Mouse (Mus musculus) regulatory T cell (primary cell): ENCODE measurements around the gene Sdccag8.

ENCODE experiments used
- in situ Hi-C: fragments of 300-600 bp; cut with MboI, MseI; formaldehyde crosslinking; loops from one replicate; pipeline ENCODE4 v1.15.1; 2025; ENCODE audit warnings: high pct_unique_total_duplicates

The Sdccag8 gene

DNA sequence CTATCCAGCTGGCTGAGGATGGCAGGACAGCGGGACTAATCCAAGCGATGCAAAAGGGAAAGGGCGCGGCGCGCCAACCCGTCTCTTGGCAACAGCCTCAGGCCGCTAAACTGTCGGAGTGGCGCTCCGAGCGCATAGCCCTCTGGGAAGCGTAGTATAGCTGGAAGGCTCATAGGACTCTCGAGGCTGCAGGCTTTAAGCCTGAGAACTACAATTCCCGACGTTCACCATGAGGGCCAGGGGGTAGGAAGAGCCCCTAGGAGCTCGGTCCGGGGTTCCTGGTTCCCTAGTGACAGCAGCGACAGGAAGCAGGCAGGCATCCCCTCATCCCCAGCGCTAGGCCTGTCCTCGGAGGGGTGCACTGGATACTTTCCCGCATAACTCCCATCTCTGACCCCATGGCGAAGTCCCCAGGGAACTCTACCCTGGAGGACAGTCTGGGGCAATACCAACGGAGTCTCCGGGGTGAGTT, at the start of gene Sdccag8:
Gene Sdccag8 (plus strand): TSS at position 70 of the 472 bp plus-strand sequence.
- in situ Hi-C loops, result no loop called here

DNA sequence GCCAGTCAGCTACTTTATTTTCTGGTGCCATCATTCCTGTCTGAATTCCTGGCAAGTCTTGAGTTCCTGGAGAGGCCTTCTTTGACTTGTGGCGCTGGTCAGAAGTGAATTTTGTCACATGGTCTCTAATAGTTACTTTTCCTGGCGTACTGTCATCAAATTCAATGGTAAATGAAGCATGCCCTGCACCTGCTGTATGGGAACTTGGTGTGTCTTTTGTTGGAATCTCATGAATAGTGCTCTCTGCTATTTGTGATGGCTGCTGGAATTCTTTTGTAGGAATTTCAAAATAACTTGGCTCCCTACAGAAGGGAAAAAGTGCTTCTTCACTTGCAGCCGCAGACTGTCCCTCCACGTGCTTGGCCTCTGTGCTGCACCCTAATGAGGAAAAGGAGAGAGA, 39.9 kb upstream of the Sdccag8 start:
- in situ Hi-C loops, result no loop called here

DNA sequence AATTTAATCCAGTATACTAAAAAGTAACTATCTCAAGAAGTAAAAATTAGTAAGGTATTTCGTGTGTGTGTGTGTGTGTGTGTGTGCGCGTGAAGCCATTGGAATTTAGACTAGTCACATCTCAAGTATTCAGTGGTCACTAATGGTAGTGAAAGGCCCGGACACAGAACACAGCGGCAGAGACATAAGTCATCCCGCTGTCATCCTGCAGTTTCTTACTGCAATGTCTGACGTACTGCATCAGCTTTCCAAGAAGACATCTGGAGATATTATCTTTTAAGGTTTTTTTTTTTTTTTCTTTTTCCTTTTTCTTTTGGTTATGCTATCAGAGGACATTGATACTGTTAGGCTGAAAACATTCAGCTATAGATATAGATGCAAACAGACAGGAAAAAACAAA, 25.1 kb upstream of the Sdccag8 start:
- in situ Hi-C loops, result no loop called here

DNA sequence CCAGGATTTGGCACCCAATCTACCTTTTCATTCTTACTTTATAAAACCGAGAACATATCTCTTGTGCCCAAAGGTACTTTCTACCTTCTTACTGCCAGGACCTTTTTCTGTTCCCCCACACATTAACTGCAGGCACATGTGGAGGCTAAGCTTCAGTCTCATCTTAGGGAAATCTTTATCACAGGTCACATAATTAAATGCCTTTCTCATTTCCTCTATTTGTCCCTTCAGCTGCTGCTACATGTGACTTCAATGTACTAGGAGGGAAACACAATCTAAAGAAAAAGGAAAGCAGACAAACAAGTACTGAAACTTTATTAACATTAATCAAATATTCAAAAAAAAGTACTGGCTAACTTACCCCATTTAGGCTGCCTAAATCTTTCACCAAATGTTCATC, 22.3 kb upstream of the Sdccag8 start:
- in situ Hi-C loops, result no loop called here

DNA sequence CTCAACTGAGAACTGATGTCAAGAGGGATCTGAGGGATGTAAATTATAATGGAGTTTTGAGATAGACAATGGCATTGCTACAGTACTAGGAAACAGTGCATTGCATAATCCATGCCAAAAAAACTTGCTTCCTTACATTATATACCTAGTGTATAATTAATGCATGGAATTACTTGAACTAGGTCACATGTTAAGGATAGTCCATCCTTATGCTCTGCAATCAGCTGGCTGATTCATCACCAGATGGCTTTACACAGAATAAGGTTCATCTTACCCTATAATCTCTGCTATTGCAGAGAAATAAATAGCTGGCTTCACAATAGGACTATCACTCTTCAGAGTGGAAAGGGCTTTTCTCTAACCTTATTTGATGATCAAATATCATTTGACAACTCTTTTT, 15.8 kb upstream of the Sdccag8 start:
- in situ Hi-C loops, result no loop called here

DNA sequence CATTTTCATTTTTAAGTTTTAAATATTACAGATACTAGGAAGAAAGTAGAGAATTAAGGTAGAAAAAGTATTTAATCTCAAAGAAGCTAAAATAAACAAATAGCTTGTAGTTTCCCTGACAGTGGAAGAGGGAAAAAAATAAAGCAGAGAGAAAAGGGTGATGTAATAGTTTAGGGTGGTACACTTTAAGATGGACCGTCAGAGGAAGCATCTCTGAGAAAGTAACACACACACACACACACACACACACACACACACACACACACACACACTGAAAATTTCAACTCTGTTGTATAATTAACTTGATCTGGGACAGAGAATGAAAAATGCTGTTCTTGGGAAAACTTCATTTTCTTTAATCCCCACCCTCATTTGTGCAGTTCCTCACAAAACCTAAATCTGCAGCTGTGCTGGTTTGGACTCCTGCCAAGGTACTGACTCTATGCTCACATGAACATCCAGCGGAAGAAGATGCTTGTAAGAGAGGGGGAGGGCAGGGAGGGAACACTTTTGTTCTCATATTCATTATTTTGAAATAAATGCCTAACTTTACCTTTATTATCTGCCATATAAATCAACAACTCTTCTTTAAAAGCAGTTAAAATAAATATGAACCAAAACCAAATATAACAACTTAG, 13.6 kb upstream of the Sdccag8 start:
- in situ Hi-C loops, result no loop called here

DNA sequence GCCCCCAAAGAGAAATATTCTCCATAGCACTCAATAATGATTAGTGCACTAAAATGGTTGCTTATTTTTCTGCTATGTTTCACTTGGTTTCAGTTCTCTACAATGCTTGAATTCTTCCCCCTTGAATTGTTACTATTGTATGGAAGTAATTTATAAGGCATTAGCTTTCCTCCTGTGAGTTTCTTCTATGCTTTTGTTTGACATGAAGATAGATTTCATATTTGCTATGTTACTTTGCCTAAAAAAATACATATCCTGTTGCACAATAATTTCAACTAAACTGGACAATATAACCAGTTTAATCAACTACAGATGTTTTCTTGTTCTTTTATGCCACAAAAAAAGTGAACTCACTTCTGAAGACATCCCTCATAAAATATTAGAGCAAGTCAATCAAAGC, 4.3 kb upstream of the Sdccag8 start:
- in situ Hi-C loops, result no loop called here

DNA sequence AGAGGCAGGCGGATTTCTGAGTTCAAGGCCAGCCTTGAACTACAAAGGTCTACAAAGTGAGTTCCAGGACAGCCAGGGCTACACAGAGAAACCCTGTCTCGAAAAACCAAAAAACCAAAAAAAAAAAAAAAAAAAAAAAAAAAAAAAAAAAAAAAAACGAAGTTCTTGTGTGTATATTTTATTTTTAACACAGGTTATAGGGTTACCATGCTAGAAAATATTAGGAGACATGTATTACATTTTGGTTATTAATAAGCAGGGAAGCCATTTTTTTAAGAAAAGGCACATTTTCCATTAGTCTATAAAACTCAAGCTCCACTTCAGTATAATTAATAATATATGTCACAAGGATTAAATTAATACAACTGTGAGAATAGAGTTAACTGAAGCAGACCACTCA, 2.6 kb upstream of the Sdccag8 start:
- in situ Hi-C loops, result no loop called here

DNA sequence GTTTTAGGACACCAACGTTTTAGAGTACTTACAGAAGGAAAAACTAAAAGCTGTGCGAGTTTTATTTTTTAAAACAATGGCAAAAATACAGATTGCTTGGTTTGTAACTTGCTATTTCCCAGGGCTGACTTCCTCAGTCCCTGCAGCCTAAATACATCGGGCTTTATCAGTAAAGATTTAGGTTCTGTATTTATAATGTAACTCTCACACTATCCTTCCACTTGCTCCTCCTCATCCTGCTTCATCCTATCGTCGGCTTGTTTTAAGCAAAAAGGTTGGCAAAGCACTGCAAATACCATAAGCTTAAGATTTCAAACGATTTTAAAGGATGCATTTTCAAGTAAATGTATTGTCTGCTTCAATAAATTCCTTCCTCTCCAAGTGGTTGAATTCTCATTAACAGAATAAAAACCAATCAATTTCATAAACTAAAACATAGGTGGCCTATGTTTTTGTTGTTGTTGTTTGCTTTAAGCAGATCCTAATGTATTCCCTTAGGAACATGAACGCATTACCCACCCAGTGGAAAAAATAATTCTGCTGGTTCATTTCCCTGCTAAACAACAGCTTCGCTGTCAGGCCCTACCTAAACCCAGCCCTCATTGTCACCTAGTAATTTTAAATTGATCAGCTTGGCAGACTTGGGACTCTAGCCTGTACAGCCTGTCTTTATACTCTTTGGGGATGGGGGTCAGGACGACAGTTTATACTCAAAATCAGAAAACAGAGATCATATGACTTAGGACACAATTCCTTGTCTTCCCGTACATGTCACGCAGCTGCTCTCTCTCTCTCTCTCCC, 1.8 kb upstream of the Sdccag8 start:
- in situ Hi-C loops, result no loop called here

DNA sequence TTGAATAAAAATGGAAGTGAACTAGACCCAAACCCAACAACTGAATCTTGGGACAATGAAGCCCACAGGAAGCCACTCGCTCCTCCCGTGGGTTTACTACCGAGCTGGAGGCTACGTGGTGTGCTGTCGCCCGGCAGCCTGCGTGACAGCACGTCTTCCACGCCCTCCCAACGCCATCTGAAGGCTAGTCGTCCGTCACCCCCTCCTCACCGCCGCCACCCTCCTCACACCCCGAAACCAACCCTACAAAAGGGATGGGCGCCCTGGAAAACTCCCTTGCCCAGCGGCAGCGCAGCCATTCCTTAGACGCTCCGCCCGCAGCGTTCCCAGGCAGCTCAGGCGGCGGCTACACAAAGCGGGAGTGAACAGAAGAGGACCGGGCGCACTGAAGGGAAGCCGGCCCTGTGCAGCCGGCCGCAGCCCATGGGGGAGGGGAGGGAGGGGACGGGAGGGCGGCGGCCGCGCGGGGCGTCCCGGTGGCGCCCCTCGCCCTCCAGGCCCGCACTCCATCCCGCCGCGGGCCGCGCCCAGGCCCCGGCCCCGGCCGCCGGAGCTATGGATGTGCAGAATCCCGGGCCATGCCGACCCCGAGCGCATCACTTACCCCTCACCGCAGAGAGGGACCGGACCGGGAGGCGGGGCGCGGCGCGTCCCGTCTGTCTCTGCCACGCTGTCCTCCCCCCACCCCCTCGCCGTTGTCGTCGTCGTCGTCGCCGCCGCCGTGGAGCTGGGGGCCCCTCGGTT, 996 bp upstream of the Sdccag8 start:
- in situ Hi-C loops, result no loop called here

DNA sequence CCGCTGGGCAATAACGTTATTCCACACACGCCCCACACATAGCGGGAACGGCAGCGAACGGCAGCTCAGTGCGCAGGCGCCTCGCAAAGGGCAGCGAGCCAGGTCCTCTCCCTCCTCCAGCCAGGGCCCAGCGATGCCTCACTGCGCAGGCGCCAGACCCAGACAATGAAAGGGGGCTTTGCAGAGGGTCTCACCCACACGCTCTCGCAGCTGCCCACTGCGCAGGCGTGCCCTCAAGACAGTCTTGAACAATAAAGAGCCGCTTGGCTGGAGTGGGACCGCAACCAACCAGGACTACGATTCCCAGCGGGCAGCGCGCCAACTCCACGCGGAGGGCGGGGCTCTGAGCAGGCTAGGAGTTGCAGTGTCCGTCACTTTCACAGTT, 432 bp upstream of the Sdccag8 start, which contains the start of gene Cep170:
Gene Cep170 (minus strand): TSS at position 32 of the 385 bp plus-strand sequence.
- in situ Hi-C loops, result no loop called here

DNA sequence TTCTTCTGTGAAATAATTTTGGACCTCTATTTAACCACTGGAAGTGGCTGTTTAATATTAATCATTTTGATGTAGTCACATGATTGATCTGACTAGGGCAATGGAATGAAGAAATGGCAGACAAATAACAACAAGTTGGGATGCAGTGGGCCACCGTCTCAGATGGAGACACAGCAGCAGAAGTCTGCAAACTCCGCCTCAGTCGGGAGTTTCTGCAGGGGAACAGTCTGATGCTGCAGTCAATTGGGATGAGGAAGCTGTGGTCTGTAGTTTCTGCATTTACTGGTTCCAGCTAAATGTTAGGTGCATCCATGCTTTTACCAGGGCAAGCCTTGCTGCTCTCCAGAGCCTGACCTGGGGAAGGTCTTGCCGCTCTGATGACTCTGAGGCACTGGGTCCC, 2.3 kb downstream of the Sdccag8 start:
- in situ Hi-C loops, result no loop called here

DNA sequence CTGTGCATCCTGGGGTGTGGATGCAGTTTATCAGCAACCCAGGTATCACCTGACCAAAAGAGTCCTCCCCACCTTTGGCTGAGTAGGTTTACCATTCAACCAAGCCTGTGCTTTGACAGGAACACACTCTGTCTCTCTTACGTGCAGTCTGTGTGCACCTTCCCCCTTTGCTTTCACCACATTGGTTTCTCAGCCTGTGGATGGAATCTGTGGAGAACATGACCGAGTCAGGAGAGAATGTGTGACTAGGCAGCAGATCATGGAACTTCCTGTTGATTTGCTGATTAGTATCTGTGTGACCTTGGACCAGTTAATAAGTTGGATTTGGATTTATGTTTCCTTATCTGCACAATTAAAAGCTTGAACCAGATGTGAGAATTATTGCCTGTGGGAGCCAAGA, 3.7 kb downstream of the Sdccag8 start:
- in situ Hi-C loops, result no loop called here

DNA sequence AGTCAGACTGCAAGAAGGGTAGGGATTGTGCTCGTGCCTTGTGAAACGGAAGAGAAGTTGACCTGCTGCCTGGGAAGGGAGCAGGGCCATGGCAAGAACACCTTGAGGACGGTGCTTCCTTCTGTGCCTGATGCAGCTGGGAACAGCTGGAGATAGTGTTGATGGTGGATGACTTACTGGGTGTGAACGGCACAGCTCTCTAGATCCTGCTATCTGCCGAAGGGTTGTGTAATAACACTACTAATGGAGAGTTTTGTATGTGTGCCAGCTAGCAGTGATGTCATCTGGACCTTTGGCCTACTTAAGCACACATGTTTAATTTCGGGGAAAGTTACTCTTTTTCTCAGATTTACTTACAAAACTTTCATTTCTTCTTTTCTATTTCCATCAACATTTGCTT, 4.3 kb downstream of the Sdccag8 start:
- in situ Hi-C loops, result no loop called here

DNA sequence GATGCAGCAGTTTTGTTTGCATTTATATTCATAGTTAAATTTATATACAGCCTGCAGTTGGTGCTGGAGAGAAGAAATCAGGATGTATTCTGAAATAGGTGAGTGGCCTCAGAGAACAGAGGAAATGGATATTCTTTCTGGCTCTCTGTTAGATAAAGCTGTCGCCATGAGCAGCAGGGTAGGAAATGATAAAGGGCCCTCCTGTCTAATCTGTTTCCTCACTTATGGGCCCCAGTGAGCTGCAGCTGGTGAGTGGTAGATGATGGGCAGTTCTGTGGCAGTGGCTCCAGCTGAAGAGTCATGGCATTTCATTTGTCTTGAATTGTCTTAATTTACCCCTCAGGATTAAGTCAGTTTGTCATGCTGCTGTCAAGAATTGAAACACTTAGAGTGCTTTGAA, 7.5 kb downstream of the Sdccag8 start:
- in situ Hi-C loops, result no loop called here

DNA sequence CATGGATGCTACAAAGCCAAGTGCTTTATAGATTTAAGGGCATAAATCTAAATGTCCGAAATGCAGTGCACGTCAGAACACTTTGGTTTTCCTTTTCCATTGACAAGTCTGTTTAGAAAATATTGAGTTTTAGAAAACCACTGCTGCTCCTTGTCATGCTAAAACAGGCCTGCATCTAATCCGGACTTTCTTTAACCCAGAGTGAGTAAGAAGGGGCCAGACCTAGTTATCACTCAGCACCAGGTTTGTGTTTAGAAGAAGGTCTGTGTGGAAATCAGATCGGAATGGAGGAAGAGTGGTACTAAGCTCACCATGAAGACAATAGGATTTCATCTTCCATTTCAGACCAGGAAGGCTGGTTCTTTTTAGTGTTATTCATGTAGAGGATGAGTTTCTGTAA, 8.5 kb downstream of the Sdccag8 start:
- in situ Hi-C loops, result no loop called here

DNA sequence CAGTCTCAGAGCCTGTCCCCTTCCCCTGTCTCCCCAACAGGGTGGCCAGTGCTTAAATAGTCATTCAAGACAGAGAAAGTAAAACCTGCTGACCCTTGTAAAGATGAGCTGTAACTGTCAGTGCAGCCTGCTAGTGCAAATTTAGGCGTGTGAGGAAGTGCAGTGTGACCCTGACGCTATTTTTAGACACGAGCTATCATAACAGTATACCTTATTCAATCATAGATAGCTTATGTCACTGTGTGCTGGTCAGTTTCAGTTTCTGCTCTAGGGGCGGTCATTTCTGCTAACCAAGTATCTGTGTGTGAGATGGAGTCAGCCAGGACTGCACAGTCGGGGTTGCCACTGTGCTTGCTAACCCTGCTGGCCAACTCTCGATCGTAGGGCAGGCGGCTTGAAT, 9.4 kb downstream of the Sdccag8 start:
- in situ Hi-C loops, result no loop called here

DNA sequence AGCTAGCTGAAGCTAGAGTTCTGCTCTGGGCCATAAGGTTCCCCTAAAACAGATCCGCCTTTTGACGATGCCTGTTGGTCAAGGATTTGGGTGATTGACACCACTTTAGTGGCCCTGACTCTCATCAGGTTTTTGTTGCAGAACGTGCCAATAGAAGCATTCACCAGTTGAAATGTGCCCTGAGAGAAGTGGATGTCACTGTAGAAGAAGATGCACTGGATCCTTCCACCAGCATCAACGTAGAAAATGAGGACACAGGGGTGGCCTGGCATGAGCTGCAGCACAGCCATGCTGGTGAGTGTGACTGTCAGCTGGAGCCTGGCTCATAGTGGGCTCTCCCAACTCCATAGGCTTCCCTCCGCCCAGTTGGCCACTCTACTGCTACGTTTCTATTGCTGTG, 10.2 kb downstream of the Sdccag8 start:
- in situ Hi-C loops, result loop anchor here (25.0 kb wide), 2 partner anchors 887 to 1187 kb away; partner anchors contain the start of gene Fh1

DNA sequence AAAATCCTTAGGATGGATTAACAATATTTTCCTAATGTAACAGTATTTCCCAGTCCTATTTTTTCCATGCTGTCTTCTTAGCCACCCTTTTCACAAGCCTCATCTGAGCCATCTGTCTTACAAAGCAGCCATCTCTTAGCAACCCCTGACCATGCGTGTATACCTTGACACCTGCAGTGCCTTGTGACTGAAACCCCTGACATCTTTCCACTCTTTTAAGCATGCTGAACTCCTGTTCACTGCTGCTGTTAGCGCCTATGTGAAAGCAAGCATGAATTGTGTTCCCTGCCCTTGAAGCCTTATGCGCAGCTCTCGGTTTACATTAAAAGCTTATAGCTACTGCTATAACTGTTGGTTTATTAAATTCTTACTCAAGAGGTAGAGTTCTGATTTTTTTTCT, 10.6 kb downstream of the Sdccag8 start:
- in situ Hi-C loops, result loop anchor here (25.0 kb wide), 2 partner anchors 888 to 1188 kb away; partner anchors contain the start of gene Fh1

DNA sequence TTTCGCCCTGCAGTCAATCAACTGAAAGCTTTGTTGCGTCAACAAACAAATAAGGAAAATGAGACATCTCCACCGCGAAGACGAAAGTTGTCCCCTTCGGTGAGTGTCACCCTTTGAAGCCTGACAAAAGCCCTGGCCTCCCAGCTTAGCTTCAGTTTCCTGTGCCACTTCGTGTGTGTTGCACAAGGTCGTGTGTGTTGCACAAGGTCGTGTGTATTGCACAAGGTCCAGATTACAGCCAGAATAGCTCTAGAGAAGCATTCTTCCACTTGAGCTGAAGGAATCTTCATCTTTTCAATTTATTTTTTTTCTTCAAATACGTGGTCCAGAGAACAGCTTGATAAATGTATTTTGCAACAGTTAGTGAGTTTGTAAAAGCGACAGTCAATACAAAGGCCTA, 11.7 kb downstream of the Sdccag8 start:
- in situ Hi-C loops, result loop anchor here (25.0 kb wide), 2 partner anchors 889 to 1189 kb away; partner anchors contain the start of gene Fh1

DNA sequence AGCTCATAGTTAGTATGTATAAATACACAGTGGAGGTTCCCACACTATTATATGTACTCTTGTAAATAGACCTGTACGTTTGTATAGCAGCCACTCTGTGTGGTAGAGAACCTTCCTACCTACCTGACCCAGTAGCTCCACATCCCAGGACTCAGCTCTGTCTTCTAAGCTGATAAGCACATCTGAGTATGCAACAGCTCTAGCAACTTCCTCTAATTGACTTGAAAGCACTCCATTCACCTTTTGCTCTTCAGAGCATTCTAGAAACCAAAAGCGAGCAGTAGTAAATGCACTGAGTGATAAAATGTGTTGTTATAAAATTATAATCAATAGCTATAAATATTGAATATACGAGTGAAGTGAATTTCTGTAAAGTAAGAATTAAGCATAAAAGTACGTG, 12.5 kb downstream of the Sdccag8 start:
- in situ Hi-C loops, result loop anchor here (25.0 kb wide), 2 partner anchors 890 to 1190 kb away; partner anchors contain the start of gene Fh1

DNA sequence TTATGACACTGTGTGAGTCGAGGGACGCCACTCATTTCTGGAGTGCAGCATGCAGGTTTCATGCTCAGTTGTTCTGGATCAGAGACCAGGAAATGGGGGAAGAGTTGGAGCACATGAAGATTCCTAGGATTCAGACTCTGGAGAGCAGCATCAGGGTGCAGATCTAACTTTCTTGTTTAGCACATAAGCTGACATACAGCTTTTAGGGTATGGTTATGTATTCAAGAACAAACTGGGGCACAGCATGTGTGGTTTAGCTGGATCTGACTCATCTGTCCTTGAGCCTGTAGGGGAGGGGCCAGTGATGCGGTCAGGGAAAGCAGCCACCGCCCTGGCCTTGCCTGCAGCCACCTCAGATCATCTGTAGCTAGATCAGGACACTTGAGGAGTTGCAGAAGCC, 12.9 kb downstream of the Sdccag8 start:
- in situ Hi-C loops, result loop anchor here (25.0 kb wide), 2 partner anchors 890 to 1190 kb away; partner anchors contain the start of gene Fh1
